Mouse (Mus musculus) liver, embryonic 14.5 days (tissue): ENCODE measurements around the gene Xrn1.

ENCODE experiments used
- CTCF ChIP-seq: IDR thresholded peaks from 2 replicates; pipeline ENCODE4 v1.5.1; 2016; ENCODE audit warnings: antibody characterized with exemption, low read depth, control low read depth
- EP300 ChIP-seq: IDR thresholded peaks from 2 replicates; pipeline ENCODE4 v1.6.1; 2016; ENCODE audit warnings: antibody characterized with exemption, low read depth

- TF ChIP-seq EP300 (no peak), CTCF (no peak)
These were observed 100.3 kb downstream of the Xrn1 start for GRCm38 (mm10) chr9:96054878-96055277.
